Mouse (Mus musculus): ENCODE measurements at regions not wholly inside any gene's neighbourhood (a gene's known extent, or its start where the extent isn't known, plus 50 kb on each side); places are given as distances from the start of the nearest gene placed in this dataset.

- DNase-seq, result no peak
Measured at GRCm38 (mm10) chr3:60934492-60934891, 68.1 kb upstream of the P2ry1 start.

- no peak for DNase-seq
Measured at GRCm38 (mm10) chr3:60941451-60941850, 61.1 kb upstream of the P2ry1 start.

DNA sequence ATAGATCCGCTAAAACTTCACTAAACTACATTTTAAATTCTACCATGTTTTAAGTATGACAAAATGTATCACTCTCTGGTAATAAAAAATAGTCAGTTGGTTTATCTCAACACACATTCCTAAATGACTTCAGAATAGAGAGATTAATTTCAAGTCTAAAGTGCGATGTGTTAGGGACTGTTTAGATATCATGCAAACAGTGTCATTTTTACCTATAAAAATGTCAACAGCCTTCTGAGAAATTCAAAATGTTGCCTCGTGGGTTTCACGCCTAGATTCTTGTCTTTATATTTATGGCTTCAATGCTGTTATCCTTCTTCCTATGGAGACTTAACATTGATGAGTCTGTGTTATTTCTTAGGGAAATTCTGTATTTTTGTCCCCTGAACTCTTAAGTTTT lies 53.7 kb upstream of the P2ry1 start:
- no peak for DNase-seq
